Mouse (Mus musculus): ENCODE results near the gene Wnt11. TPM values are rescaled to one million over a fixed set of nuclear protein-coding genes. Genes with fewer than 3 reads are reported as not detected.

Gene Wnt11
- polyA plus RNA-seq, 1 experiment from 2014 or later: 21.5 TPM

- TF ChIP-seq CTCF (IDR thresholded peaks at IDR 0.05; ENCODE audit: low read depth): no peak
- Histone ChIP-seq H3K27ac (ENCODE audit: low read depth) (no peak overlapping the region), H3K4me2 (no peak overlapping the region), H3K4me3 (ENCODE audit: low read depth, low read length) (no peak overlapping the region), H3K27me3 (ENCODE audit: insufficient read depth, low read length) (no peaks in the 10 kb centered on the region), H3K9me3 (ENCODE audit: low read depth, low read length) (no peaks in the 10 kb centered on the region), H3K36me3 (ENCODE audit: insufficient read depth) (peaks cover 42% of the 10 kb centered on the region), H3K9ac (no peak overlapping the region), H3K4me1 (ENCODE audit: insufficient read depth) (peaks cover 17% of the 10 kb centered on the region; the same call in 1 of the 2 replicates)
- 82% methylated on average over 18 of the region's 18 CpGs for WGBS
- ATAC-seq (ENCODE audit: insufficient read depth) (no peak), DNase-seq (no peak)
These were observed 18.2 kb downstream of the Wnt11 start for GRCm38 (mm10) chr7:98852950-98853650.

DNA sequence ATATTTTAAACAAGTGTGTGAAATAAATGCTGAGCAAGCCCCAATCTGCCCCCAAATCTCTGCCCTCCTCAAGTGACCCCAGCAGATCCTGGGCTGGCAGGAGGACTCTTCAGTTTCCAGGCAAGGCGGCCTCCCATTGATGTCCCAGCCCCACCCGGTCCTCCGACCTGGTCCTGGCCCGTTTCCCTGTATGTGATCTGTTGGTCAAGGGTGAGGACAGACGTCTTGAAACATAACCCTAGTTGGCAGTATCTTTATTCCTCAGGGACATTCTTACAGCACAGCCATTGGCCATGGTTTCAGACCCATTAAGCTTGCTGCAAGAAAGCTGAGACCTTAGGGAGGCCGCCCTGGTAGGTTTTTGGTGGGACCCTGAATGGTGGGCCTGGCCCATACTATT lies 18.9 kb downstream of the Wnt11 start:
- Histone ChIP-seq H3K4me3 (ENCODE audit: low read depth, low read length) (no peak overlapping the region), H3K4me1 (ENCODE audit: insufficient read depth) (peaks cover 12% of the 10 kb centered on the region; the same call in 1 of the 2 replicates), H3K9me3 (ENCODE audit: low read depth, low read length) (no peaks in the 10 kb centered on the region), H3K36me3 (ENCODE audit: insufficient read depth) (peaks cover 36% of the 10 kb centered on the region), H3K27me3 (ENCODE audit: insufficient read depth, low read length) (no peaks in the 10 kb centered on the region), H3K9ac (no peak overlapping the region), H3K27ac (ENCODE audit: low read depth) (no peak overlapping the region), H3K4me2 (no peak overlapping the region)
- 81% methylated on average over 6 of the region's 6 CpGs for WGBS
- DNase-seq: no peak
- no peak for ATAC-seq (ENCODE audit: insufficient read depth)
- TF ChIP-seq CTCF (IDR thresholded peaks at IDR 0.05; ENCODE audit: low read depth): no peak

DNA sequence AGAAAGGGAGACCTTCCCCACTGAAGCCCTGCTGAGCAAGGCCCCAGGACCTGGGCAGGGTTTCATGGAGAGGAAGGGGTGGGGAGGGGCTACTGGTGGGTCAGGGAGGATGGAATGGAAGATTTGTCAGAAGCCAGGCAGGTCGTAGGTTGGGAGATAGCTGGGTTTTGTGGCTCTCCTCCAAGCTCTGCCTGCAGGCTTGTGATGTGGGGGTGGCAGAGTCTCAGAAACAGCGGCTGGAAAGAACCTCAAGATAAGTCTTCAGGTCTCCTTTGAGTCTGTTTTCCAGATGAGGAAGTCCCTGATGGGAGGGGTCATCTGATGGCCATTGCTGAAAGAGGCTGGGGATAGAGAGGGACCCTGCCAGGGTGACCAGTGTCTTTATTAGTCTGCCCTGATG lies 20.5 kb downstream of the Wnt11 start:
- DNase-seq (no peak), ATAC-seq (ENCODE audit: insufficient read depth) (no peak)
- H3K9ac ChIP-seq: no peak overlapping the region
- H3K36me3 ChIP-seq (ENCODE audit: insufficient read depth): peaks cover 31% of the 10 kb centered on the region
- no peaks in the 10 kb centered on the region for H3K9me3 ChIP-seq (ENCODE audit: low read depth, low read length)
- TF ChIP-seq CTCF (IDR thresholded peaks at IDR 0.05; ENCODE audit: low read depth): no peak
- H3K4me3 ChIP-seq (ENCODE audit: low read depth, low read length): no peak overlapping the region
- WGBS: 46% methylated on average over 2 of the region's 2 CpGs
- no peaks in the 10 kb centered on the region for H3K27me3 ChIP-seq (ENCODE audit: insufficient read depth, low read length)
- peaks cover 7% of the 10 kb centered on the region; the same call in 1 of the 2 replicates for H3K4me1 ChIP-seq (ENCODE audit: insufficient read depth)
- H3K27ac ChIP-seq (ENCODE audit: low read depth): no peak overlapping the region
- no peak overlapping the region for H3K4me2 ChIP-seq

DNA sequence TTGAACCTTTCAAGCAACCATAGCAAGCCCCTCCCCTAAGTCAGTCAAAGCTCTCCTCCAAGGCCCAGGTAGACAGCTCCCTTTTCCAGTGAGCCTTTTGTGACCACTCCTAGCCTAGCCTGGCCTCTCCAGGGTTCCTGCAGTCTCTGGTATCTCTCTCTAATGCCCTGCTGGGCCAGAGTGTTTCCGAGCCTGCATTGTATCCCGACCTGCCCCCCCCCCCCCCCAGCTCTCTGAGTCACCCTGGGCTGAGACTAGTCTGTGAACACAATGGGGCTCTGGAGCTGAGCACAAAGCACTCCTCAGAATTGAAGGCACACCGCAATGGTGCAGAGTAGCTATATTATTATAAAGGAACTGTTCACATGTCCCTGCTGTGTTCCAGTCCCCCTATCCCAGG lies 21.2 kb downstream of the Wnt11 start:
- H3K27ac ChIP-seq (ENCODE audit: low read depth): no peak overlapping the region
- no peak overlapping the region for H3K4me3 ChIP-seq (ENCODE audit: low read depth, low read length)
- DNase-seq: no peak
- no peaks in the 10 kb centered on the region for H3K9me3 ChIP-seq (ENCODE audit: low read depth, low read length)
- no peak for TF ChIP-seq CTCF (IDR thresholded peaks at IDR 0.05; ENCODE audit: low read depth)
- no peak for ATAC-seq (ENCODE audit: insufficient read depth)
- 45% methylated on average over 3 of the region's 3 CpGs for WGBS
- peaks cover 4% of the 10 kb centered on the region; the same call in 1 of the 2 replicates for H3K4me1 ChIP-seq (ENCODE audit: insufficient read depth)
- peaks cover 25% of the 10 kb centered on the region for H3K36me3 ChIP-seq (ENCODE audit: insufficient read depth)
- H3K4me2 ChIP-seq: no peak overlapping the region
- no peak overlapping the region for H3K9ac ChIP-seq
- H3K27me3 ChIP-seq (ENCODE audit: insufficient read depth, low read length): no peaks in the 10 kb centered on the region

GRCm38 (mm10) chr7:98857094-98857493 lies 22.2 kb downstream of the Wnt11 start:
- Histone ChIP-seq H3K4me2 (no peak overlapping the region), H3K36me3 (ENCODE audit: insufficient read depth) (peaks cover 25% of the 10 kb centered on the region), H3K9me3 (ENCODE audit: low read depth, low read length) (no peaks in the 10 kb centered on the region), H3K9ac (no peak overlapping the region), H3K27me3 (ENCODE audit: insufficient read depth, low read length) (no peaks in the 10 kb centered on the region), H3K4me3 (ENCODE audit: low read depth, low read length) (no peak overlapping the region), H3K4me1 (ENCODE audit: insufficient read depth) (no peaks in the 10 kb centered on the region), H3K27ac (ENCODE audit: low read depth) (no peak overlapping the region; the same call in 1 of the 2 replicates)
- WGBS: 42% methylated on average over 3 of the region's 3 CpGs
- no peak for DNase-seq
- no peak for ATAC-seq (ENCODE audit: insufficient read depth)
- TF ChIP-seq CTCF (IDR thresholded peaks at IDR 0.05; ENCODE audit: low read depth): no peak

GRCm38 (mm10) chr7:98861002-98861401 lies 26.1 kb downstream of the Wnt11 start:
- no peaks in the 10 kb centered on the region for H3K4me1 ChIP-seq (ENCODE audit: insufficient read depth)
- ATAC-seq (ENCODE audit: insufficient read depth) (no peak), DNase-seq (no peak)
- no peak for TF ChIP-seq CTCF (IDR thresholded peaks at IDR 0.05; ENCODE audit: low read depth)
- H3K9ac ChIP-seq: no peak overlapping the region
- 11% methylated on average over 2 of the region's 2 CpGs for WGBS
- H3K9me3 ChIP-seq (ENCODE audit: low read depth, low read length): no peaks in the 10 kb centered on the region
- no peaks in the 10 kb centered on the region for H3K36me3 ChIP-seq (ENCODE audit: insufficient read depth)
- no peak overlapping the region for H3K4me3 ChIP-seq (ENCODE audit: low read depth, low read length)
- H3K27me3 ChIP-seq (ENCODE audit: insufficient read depth, low read length): no peaks in the 10 kb centered on the region
- no peak overlapping the region for H3K4me2 ChIP-seq
- H3K27ac ChIP-seq (ENCODE audit: low read depth): no peak overlapping the region

DNA sequence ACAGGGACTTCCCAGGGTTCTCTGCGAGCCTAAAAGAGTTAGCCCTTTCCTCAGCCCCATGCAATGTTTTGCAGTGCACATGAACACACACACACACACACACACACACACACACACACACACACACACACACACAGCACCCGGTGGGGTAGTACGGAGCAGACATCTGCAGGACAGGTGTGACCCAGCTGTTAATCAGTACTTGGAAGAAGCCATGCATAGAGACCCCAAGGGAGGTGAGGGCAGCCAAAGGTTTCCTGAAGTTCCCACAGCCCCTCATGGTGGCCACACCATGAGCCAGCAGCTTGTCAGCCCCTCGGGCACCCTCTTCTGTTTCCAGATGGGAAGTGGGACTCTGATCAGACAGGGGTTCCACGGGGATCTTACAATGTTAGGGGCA lies 28.1 kb downstream of the Wnt11 start:
- WGBS: 75% methylated on average over 4 of the region's 5 CpGs
- H3K4me3 ChIP-seq (ENCODE audit: low read depth, low read length): no peak overlapping the region
- H3K36me3 ChIP-seq (ENCODE audit: insufficient read depth): no peaks in the 10 kb centered on the region
- no peak for DNase-seq
- H3K27ac ChIP-seq (ENCODE audit: low read depth): no peak overlapping the region
- ATAC-seq (ENCODE audit: insufficient read depth): no peak
- no peaks in the 10 kb centered on the region for H3K9me3 ChIP-seq (ENCODE audit: low read depth, low read length)
- H3K9ac ChIP-seq: no peak overlapping the region
- no peaks in the 10 kb centered on the region for H3K27me3 ChIP-seq (ENCODE audit: insufficient read depth, low read length)
- no peak overlapping the region for H3K4me2 ChIP-seq
- 0 out of 2 replicates have a peak, but pooled peaks have one; percentile 3 for TF ChIP-seq CTCF (IDR thresholded peaks at IDR 0.05; ENCODE audit: low read depth)
- peaks cover 8% of the 10 kb centered on the region for H3K4me1 ChIP-seq (ENCODE audit: insufficient read depth)
